Mouse (Mus musculus): ENCODE data around the gene Usp20.

DNA sequence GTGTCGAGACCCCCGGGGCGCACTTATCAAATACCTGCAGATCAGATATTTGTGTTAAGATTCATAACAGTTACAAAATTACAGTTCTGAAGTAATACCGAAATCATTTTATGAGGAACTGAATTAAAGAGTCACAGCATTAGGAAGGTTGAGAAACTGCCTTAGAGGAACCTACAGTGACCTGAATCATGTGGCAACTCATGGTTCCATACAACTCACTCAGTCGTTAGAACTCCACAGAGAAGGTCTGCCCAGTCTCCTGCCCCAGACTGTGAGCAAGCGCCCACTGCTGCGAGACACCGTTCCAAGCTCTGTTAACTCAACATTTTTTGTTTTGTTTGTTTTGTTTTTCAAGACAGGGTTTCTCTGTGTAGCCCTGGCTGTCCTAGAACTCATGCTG is 16.5 kb upstream of the Usp20 start:
- no peak for TF ChIP-seq CTCF (conservative IDR thresholded peaks at IDR 0.05; ENCODE audit: insufficient read depth, insufficient read length, low read depth, low read length)
- no peak for TF ChIP-seq POLR2A (IDR thresholded peaks at IDR 0.05; ENCODE audit: low read depth, low read length)

Data from kidney, adult 2 months (tissue).